Mouse (Mus musculus) adrenal gland, adult 18-20 months (tissue): ENCODE measurements around the gene Tcap. TPM values are rescaled to one million over a fixed set of nuclear protein-coding genes. Genes with fewer than 3 reads are reported as not detected.

Source experiments
- DNase-seq, 2 experiments: peaks; one replicate each; pipeline ENCODE4 v3.0.0; 2021 to 2022; ENCODE audit warnings: low spot score in 2 of 2
- long read RNA-seq, 2 experiments: library from polyadenylated mRNA; stranded (forward); transcript quantifications; one replicate each; pipeline ENCODE4 v2.0.0; 2021
- total RNA-seq, 2 experiments: library from RNA; stranded (reverse); gene quantifications; 1 replicate in 1 of 2; 2 replicates in 1 of 2; pipeline ENCODE4 v1.2.3; 2021

Gene Tcap
- 1 to 10 TPM in 1 of 2 experiments, not detected in 1; 3.5 TPM for total RNA-seq
- long read RNA-seq, experiment 1 = 0 reads
- long read RNA-seq, experiment 2, transcript Tcap-201 (2 exons, 948 nt) = major isoform, 34 of 36 reads
- long read RNA-seq, experiment 2, partial matches to known transcripts = 1 of 36 reads
- long read RNA-seq, experiment 2, other reads (novel, unspliced or antisense) = 1 of 36 reads

- DNase-seq = no peak
Measured at GRCm38 (mm10) chr11:98383261-98384030, at the start of gene Tcap. Tcap (plus strand) TSS chr11:98383811.

DNA sequence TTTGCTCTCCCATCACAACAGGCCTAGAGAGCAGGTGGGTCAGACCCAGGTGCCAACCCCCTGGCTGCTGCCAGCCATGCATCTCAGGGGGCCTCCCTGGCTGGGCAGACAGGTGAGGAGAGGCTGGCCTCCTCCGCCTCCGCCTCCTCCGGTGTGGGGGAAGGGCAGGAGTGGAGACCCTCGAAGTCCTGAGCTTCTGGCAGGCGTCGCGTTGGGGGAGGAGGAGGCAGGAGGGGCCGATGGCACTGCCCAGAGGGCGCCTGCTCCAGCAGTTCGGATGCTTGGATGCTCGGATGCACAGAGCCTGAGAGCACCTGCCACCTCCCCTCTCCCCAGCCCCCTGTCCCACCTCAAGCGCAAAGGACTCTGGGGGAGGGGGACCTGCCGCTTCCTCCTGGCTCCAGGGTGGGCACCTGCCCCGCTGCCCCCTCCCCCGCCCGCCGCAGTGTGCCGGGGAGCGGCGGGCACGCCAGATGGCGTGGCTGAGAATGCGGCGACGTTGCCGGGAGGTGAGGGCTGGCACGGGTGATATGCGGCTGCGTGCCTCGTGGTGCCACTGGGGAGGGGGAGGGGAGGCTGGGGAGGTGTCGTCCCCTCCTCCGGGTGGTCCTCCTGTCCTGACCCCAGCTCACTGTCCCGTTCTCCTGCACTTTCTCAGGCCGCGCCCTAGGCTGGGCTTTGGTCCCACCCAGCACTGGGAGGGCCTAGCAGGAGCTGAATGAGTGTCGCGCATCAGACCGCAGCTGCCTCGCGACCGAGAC, 49.5 kb upstream of the Tcap start:
- DNase-seq = no peak

DNA sequence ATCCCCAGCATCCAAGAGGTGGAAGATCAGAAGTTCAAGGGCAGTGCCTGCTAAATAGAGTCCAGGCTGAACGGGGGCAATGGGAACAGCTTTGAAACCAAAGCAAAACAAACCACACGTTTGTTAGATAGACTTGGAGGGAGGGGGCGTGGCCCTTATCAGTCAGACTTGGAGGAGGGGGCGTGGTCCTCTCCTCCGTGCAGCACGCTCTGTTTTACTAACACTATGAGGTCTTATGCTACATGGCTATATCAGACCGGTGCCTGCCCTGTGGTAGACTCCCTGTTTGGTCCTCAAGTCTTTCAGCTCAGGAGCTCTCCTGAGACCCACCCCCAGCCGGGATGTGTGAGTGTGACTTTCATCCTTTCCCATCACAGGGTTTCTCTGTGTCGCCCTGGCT, 48.4 kb upstream of the Tcap start:
- no peak for DNase-seq

GRCm38 (mm10) chr11:98336245-98337107, 47.1 kb upstream of the Tcap start:
- no peak for DNase-seq

DNA sequence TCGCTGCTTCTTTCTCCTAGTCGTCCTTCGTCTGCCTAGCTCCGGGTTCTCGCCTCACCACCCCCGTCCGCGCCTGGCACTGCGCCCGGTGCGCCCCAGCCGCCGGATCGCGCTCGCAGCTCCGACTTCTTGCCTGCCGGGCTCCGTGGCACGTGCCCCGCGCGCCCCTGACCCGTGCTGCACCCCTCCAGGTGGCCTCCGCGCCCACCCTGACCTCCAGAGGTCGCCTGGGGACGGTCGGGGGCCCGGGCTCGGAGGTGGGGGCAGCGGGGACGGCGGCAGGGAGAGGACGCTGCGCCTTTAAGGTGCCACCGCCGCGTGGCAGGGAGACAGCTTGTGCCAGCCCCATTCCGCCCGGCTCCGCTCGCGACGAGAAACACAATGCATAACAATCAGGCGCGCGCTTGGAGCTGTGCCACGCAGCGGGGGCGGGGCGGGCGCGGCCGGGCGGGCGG, 45.1 kb upstream of the Tcap start:
- DNase-seq = peak; percentile 41 to 49

DNA sequence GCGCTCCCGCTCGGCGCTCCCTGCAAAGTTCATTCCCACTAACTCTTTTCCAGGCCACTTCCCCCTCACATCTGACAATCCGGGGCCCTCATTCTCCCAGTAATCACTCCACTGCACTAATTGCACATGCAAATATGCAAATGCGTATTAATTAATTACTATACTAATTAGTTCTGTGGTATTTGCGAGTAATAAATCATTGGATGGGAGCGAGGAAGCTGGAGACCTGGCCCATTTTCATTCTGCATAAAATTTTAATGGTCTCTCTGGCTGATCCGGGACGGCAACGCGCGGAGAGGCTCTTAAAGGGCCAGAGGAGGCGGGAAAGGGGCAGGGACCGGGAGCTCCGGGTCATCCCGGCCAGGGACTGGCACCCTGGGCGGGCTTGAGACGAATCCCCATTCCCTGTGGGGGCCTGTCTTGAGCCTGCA, 44.5 kb upstream of the Tcap start:
- peak in 1 of 2 experiments; percentile 18 for DNase-seq

DNA sequence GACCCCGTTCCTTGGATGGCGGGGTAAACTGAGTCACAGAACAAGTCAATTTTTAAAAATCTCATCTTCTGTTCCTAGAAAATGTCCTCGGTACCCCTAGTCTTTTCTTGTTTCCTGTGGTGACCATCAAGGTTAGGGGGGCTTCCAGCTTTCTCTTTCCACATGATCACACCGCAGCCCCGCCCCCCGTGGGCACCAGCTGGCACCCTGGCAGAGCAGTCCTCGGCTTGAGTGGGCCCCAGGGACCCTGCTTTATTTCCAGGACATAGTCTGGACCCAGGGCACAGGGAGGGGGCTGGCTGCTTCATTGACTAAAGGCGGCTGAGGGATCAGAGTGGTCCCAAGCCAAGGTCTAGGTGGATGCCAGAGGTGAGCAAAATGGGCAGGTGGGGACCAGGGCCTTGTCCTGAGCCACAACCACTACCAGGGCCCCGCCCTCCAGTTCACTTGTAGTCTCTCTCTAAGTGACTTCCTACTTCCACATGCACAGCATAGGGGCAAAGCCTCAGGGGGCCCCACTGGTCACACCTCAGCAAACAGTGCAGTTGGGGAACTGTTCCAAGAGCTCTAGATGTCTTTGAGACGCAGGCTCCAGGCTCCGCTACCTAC, 43.8 kb upstream of the Tcap start:
- no peak for DNase-seq

DNA sequence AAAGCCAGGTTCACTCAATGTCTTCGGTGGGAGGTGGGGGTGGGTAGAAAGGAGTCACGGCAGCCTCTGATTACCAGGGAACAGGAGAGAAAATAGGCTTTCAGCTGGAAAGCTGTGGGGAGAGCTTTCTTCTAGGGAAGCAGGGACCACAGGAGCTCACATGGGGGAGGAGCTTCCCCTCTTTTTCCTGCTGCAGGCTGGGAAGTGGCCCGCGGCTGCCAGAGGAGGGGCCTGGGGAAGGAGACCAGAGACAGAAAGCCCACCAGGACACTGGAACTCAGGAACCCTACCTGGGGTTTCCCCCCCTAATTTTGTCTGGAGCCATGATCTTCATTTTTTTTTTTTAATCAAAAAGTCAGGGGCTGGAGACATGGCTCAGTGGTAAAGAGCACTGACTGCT, 43.0 kb upstream of the Tcap start:
- DNase-seq = no peak

GRCm38 (mm10) chr11:98341174-98341573, 42.4 kb upstream of the Tcap start:
- no peak for DNase-seq

- peak; percentile 96 to 98 for DNase-seq
Measured at GRCm38 (mm10) chr11:98342000-98342945, 41.3 kb upstream of the Tcap start.

DNA sequence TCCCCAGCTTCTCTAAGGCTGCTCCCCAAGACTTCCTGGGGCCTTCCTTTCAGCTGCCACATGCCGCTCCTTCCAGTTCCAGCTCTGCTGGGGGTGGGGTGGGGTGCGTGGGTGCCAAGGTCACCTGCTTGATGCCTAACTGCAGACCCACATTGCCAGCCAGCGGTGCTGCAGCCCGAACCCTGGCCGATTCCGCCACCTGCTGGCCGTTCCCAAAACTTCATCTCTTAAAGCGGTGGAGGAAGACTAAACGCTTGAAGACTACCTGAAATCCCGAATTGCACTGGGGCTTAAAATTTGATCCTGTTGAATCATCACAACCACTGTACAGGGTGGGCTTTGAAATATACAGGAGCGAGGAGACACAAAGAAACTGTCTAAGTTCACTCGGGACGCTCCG, 38.4 kb upstream of the Tcap start:
- DNase-seq = peak; percentile 84 to 87

- no peak for DNase-seq
Measured at GRCm38 (mm10) chr11:98346168-98346567, 37.4 kb upstream of the Tcap start.

DNA sequence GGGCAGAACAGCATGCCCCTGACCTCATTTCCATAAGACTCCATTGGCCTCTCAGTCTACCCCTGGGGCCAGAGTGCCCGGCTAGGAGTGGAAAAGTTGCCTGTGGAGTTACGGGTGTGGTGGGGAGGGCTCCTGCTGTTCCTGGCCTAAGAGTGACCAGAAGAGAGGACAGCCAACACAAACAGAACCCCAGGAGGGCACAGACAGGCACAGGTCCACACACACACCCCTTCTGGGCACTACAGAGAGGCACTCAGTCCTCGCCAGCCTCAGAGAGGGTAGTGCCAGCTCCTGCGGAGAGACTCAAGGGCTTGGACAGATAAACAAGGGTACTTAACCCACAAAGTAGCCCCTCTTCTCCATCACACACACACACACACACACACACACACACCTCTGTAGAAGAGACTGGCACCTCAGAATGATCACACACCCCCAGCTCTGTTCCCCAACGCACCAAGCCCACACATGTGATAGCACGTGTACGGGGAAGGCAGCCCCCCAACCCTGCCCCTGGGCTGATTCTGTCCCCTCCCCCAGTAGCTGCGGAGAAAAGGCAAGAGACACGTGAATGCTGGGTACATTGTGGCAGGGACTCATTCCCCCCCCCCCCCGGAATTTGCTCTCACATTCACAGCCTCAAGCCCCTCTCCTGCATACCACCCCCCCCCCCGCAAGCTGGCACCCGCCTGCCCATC, 36.1 kb upstream of the Tcap start:
- no peak for DNase-seq

DNA sequence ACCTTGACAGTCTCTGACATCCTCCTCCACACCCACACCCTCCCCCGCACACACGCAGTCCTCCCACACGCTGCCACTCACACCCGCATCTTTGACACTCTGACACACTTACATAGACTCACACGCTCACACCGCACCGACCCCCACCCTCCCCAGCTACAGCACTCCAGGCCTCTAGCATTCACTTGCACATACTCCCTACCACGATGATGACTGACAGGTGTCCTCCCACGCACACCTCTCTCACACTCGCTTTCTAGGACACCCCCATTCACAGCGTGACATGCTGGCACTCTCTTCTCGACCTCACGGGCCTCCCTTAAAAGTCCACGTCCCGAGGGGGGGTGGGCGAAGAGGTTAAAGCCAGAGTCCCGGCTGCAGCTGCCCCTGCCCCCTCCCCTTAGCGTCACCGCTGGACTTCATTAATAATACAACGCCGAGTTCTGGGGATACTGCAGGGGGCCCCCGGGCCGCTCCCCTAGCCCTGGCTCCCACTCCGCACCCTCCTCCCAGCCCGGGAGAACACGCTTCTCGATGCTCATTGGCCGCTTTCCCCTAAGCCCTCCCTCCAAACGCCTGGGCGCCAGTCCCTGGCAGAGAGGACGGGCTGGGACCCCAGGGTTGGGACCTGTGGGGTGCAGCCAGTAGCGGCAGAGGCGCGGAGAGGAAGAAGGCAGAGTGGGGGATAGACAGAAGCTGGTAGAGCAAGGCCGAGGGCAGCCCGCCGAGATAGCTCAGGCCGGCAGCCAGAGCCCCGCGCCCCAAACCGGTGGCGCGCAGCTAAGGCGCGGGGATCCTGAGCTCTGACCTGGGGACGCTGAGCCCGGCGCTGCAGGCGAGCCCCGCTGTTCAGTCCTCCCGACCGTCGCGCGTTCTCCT, 35.3 kb upstream of the Tcap start, which contains the start of gene Ppp1r1b:
Ppp1r1b (plus strand) TSS at position 322 of the 879 bp plus-strand sequence.
- DNase-seq = peak in 1 of 2 experiments; percentile 34

- DNase-seq = no peak
Measured at GRCm38 (mm10) chr11:98349308-98349707, 34.3 kb upstream of the Tcap start.

DNA sequence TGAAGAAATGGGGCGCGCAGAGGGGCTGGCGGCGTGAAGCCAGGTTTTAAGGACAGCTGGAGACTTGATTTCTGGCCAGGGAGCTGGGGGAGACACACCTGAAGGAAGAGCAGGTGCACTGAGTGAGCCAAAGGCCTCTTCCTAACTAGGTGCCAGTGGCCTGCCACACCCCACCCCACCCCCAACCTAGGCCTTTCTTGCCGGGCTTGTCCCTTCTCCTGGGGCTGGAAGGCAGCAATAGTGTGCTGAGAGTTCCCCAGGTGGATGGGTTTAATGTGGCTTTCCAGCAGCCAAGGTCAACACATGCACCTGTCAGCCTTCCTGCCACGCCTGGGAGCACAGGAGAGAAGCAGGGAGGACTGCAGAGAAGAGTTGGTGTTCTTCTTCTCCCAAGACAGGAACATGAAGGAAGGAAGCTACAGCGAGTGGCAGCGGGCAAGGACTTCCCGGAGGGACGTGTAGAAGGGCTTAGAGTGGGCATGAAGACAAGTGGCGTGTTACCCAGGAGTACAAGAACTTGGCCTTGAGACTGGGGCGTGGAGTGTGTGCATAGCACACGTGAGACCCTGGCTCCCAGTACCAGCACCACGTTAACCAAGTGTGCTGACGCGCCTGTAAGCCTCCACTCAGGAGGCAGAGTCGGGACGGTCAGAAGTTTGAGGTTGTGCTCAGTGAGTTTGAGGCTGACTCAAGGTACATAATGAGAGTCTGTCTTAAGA, 31.2 kb upstream of the Tcap start:
- DNase-seq = no peak

DNA sequence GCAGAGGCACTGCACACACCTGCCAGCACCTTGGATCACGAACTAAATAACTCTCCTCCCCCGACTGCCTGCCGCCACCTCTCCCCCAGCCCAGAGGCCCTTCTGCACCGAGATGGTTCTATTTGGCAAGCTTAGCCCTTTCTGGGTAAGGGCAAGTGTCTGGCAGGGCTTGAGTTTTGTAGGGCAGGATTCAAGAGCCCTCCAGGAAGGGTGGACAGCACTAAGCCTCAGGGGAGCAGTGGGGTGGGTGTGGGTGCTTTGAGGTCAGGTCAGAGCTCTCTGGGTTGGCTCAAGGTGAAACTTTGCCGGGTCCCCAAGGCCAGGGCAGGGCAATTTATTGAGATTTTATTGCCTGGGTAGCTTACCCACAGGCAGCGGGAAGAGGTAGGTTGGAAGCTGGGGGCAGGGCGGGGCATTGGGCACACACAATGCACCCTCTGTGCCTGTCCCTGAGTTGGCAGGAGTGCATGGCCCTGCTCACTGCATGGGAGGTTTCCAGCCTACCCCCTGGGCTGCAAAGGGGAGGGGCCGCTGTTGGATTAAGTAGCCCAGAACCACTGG, 29.9 kb upstream of the Tcap start:
- DNase-seq = no peak
